Mouse (Mus musculus) heart, embryonic 11.5 days (tissue): ENCODE measurements around the gene Asap3. TPM values are rescaled to one million over a fixed set of nuclear protein-coding genes. Genes with fewer than 3 reads are reported as not detected.

Experiments
- ATAC-seq: fragments of 200-750 bp; cut with Nextera tagmentation; replicated peaks from 2 replicates; pipeline ENCODE4 v1.8.0; 2017; ENCODE audit warnings: moderate library complexity; ENCODE audit not compliant: insufficient number of reproducible peaks, low FRiP score, low TSS enrichment
- H3K27ac ChIP-seq: fragments of 300-500 bp; sonication (generic); 2 replicates; pipeline ENCODE4 v1.5.1; 2014; ENCODE audit warnings: mild to moderate bottlenecking, low read depth, low read length
- H3K27me3 ChIP-seq: fragments of 300-500 bp; sonication (generic); 2 replicates; pipeline ENCODE4 v1.6.1; 2014; ENCODE audit warnings: mild to moderate bottlenecking, low read length, mixed read lengths; ENCODE audit not compliant: control insufficient read depth, insufficient read depth
- H3K36me3 ChIP-seq: fragments of 300-500 bp; sonication (generic); 2 replicates; pipeline ENCODE4 v1.6.1; 2014; ENCODE audit warnings: mild to moderate bottlenecking, low read length, moderate library complexity, mixed read lengths; ENCODE audit not compliant: control insufficient read depth, insufficient read depth
- H3K4me1 ChIP-seq: fragments of 300-500 bp; sonication (generic); 2 replicates; pipeline ENCODE4 v1.6.1; 2014; ENCODE audit warnings: low read length; ENCODE audit not compliant: control insufficient read depth, insufficient read depth
- H3K4me2 ChIP-seq: fragments of 300-500 bp; sonication (generic); 2 replicates; pipeline ENCODE4 v1.6.1; 2014; ENCODE audit warnings: mild to moderate bottlenecking, moderate library complexity
- H3K4me3 ChIP-seq: fragments of 300-500 bp; sonication (generic); 2 replicates; pipeline ENCODE4 v1.5.1; 2014; ENCODE audit warnings: low read depth, low read length
- H3K9ac ChIP-seq: fragments of 300-500 bp; sonication (generic); 2 replicates; pipeline ENCODE4 v1.6.1; 2014; ENCODE audit warnings: mild to moderate bottlenecking, low read depth, low read length, moderate library complexity
- H3K9me3 ChIP-seq: fragments of 300-500 bp; sonication (generic); replicated peaks from 2 replicates; pipeline ENCODE4 v1.6.1; 2016; ENCODE audit warnings: low read length; ENCODE audit not compliant: control insufficient read depth
- WGBS: fragments of 180-500 bp; shearing (Covaris S2); extraction: QIAGEN DNeasy Blood & Tissue Kit; methylation state at CpG from one replicate; pipeline ENCODE4 v1.1.7; 2014; ENCODE audit not compliant: insufficient replicate concordance; 5-methylcytosine and 5-hydroxymethylcytosine counted together
- polyA plus RNA-seq: library from polyadenylated mRNA; unstranded; fragments of >200 nt; fragmentation: Nextera tagmentation; extraction: Ambion mirVana; gene quantifications from 2 replicates; pipeline ENCODE4 v1.2.1, GENCODE M21; 2014

Gene Asap3
- polyA plus RNA-seq, 1 experiment from 2014 or later, result 2.1 TPM

DNA sequence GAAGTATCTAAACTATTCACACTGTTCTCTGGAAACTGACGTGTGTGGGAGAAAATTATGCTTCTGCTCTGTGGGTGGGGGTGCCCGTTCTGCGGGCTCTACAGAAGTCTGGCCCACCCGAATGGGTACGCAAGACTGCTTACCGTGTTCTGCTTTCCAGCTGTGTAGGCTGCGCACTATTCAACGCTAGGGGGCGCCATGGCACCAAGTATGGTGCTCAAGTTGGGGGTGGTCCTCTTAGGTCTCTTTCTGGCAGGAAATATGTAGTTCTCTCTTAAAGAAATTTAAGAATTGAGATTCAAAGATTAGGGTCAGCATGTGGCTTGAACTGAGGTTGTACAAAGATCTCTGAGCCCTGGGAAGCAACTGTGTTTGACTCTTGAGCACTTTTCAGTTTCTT lies 3.7 kb upstream of the Asap3 start:
- Histone ChIP-seq H3K4me3 (no peak overlapping the region), H3K9me3 (no peaks in the 10 kb centered on the region), H3K36me3 (no peaks in the 10 kb centered on the region), H3K4me1 (peaks cover 6% of the 10 kb centered on the region; the same call in 1 of the 2 replicates), H3K4me2 (no peak overlapping the region), H3K27me3 (peaks cover 7% of the 10 kb centered on the region; the same call in 1 of the 2 replicates), H3K9ac (no peak overlapping the region), H3K27ac (no peak overlapping the region)
- no peak for ATAC-seq
- 8% methylated on average over 9 of the region's 9 CpGs for WGBS

DNA sequence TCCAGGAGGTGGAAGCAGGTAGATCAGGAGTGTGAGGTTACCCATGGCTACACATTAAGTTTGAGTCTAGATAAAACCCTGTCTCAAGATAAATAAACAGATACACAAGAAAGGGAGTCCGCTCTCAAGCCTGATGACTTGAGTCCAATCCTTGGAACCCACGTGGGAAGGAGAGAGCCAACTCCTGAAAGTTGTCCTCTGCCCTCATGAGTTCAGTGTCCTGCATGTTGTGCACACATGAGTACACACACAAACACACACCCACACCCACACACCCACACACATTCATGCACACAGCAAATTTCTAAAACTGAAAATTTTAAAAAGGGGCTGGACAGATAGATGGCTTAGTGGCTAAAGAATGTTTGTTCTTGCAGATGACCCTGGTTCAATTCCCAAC lies 1.4 kb upstream of the Asap3 start:
- Histone ChIP-seq H3K9ac (no peak overlapping the region), H3K27me3 (peaks cover 7% of the 10 kb centered on the region; the same call in 1 of the 2 replicates), H3K4me2 (no peak overlapping the region), H3K27ac (no peak overlapping the region), H3K9me3 (no peaks in the 10 kb centered on the region), H3K4me1 (peaks cover 9% of the 10 kb centered on the region; the same call in 1 of the 2 replicates), H3K4me3 (no peak overlapping the region), H3K36me3 (no peaks in the 10 kb centered on the region)
- 77% methylated on average over 2 of the region's 2 CpGs for WGBS
- ATAC-seq, result no peak

DNA sequence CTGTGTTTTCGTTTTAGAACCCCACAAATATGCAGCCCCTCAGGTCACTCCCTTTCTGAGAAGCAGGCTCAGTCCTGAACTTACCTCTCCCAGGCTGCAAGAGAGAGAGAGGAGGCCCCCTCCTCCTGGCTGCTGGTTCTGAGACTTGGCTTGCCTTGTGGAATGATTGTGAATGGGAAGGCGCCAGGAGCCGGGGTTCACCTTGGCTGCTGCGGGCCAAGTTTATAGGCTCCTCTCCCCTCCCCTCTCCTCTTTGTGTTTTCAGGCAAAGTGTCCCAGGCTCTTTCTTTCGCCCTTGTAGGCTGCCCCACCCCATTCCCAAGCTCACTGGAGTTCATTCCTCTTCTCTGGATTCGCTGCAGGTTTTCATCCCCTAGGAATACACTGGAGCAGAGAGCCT lies 778 bp downstream of the Asap3 start:
- H3K4me1 ChIP-seq, result peaks cover 9% of the 10 kb centered on the region; the same call in 1 of the 2 replicates
- H3K27ac ChIP-seq, result no peak overlapping the region
- ATAC-seq, result no peak
- H3K9me3 ChIP-seq, result no peaks in the 10 kb centered on the region
- peaks cover 4% of the 10 kb centered on the region; the same call in 1 of the 2 replicates for H3K27me3 ChIP-seq
- H3K4me3 ChIP-seq, result peak overlapping the region; percentile 62
- peak overlapping the region; percentile 77 for H3K9ac ChIP-seq
- WGBS, result 8% methylated on average over 6 of the region's 6 CpGs
- no peaks in the 10 kb centered on the region for H3K36me3 ChIP-seq
- peak overlapping the region; percentile 99 for H3K4me2 ChIP-seq

DNA sequence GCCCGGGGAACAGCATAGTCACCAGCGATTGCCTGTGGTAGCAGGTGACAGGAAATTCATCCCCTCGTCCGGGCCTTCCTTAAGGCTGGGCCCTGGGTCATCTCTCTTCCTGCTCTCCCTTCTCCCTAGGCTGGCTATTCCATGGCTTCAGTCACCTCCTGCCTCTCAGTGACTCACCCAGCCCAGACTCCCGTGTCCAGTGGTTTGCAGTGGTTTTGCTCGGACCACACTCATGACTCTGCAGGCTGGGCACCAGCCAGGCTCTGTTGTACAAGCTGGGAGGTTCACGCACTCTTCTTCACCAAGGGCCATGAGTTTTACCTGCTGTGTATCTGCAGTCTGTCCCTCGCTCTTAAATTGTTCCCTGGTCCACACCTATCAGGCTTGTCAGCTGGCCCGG lies 4.8 kb downstream of the Asap3 start:
- H3K4me2 ChIP-seq, result no peak overlapping the region

DNA sequence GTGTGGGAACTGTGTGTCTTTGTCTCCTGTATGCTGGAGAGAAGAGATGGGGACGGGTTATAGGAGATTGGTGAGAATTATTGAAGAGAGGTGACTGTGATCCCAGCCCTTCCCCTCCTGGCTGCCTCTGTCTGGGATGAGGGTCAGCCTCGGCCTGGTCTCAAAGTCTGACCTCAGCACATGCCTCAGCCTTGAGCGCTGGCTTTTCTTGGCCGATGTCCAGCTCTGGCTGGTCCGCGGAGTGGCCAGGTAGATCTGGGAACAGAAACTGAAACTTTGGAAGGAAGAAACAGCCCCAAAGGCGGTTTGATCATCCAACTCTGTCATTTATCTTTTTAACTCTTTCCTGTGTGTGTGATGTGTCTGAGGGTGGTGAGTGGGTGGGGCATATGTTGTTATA lies 7.5 kb downstream of the Asap3 start:
- H3K27ac ChIP-seq, result no peak overlapping the region
- no peak for ATAC-seq
- no peak overlapping the region for H3K4me2 ChIP-seq
- no peak overlapping the region for H3K9ac ChIP-seq
- no peaks in the 10 kb centered on the region for H3K36me3 ChIP-seq
- H3K27me3 ChIP-seq, result 0 out of 2 replicates have a peak, but pooled peaks cover 4% of the 10 kb centered on the region
- no peaks in the 10 kb centered on the region for H3K9me3 ChIP-seq
- no peak overlapping the region for H3K4me3 ChIP-seq
- H3K4me1 ChIP-seq, result peaks cover 13% of the 10 kb centered on the region
- WGBS, result 59% methylated on average over 7 of the region's 7 CpGs

More for the DNA sequence above, 4.8 kb downstream of the Asap3 start:
- ATAC-seq, result no peak
- 69% methylated on average over 9 of the region's 9 CpGs for WGBS
- H3K9me3 ChIP-seq, result no peaks in the 10 kb centered on the region
- H3K36me3 ChIP-seq, result no peaks in the 10 kb centered on the region
- no peak overlapping the region for H3K4me3 ChIP-seq
- no peak overlapping the region for H3K9ac ChIP-seq
- peaks cover 9% of the 10 kb centered on the region; the same call in 1 of the 2 replicates for H3K4me1 ChIP-seq
- H3K27ac ChIP-seq, result no peak overlapping the region
- H3K27me3 ChIP-seq, result no peaks in the 10 kb centered on the region

DNA sequence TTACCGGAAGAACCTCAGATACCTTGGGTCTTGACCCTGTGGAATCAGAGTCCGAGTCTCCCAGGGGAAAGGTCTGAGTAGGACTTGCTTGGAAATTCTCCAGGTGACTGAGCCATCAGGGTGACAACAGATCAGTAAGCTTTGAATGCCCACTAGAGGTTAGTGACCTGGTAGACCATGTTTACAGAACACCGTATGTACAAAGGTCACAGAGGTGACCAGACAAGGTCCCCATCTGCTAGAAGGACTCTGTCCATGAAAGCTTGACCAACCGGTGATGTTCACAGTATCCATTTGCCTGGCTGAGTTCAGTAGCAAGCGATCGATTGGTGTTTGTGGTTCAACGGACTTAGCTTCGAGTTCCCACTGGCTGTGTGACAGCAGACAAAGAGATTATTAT lies 8.7 kb downstream of the Asap3 start:
- Histone ChIP-seq H3K27ac (no peak overlapping the region), H3K9me3 (no peaks in the 10 kb centered on the region), H3K4me1 (peaks cover 17% of the 10 kb centered on the region), H3K27me3 (peaks cover 4% of the 10 kb centered on the region; the same call in 1 of the 2 replicates), H3K4me2 (no peak overlapping the region), H3K36me3 (no peaks in the 10 kb centered on the region), H3K4me3 (no peak overlapping the region), H3K9ac (no peak overlapping the region)
- 82% methylated on average over 8 of the region's 8 CpGs for WGBS
- ATAC-seq, result no peak

DNA sequence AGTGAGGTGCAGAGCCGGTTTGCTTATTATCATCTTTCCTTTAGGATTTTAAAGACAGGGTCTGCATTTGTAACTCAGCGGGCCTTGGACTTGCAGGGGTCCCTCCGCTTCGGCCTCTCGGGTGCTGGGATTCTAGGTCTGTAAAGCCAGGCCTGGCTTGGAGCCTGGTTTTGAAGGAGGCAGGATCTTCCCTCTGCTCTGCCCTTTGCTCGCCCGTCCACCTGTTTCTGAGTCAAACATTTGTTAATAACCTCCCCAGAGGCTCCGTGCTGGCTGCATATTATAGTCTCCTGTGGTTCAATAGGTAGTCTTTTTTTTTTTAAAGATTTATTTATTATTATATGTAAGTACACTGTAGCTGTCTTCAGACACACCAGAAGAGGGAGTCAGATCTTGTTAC lies 9.4 kb downstream of the Asap3 start:
- Histone ChIP-seq H3K9ac (no peak overlapping the region), H3K27me3 (peaks cover 7% of the 10 kb centered on the region), H3K27ac (no peak overlapping the region), H3K4me3 (no peak overlapping the region), H3K9me3 (no peaks in the 10 kb centered on the region), H3K36me3 (no peaks in the 10 kb centered on the region), H3K4me2 (no peak overlapping the region), H3K4me1 (peaks cover 21% of the 10 kb centered on the region)
- no peak for ATAC-seq
- WGBS, result 87% methylated on average over 8 of the region's 8 CpGs

DNA sequence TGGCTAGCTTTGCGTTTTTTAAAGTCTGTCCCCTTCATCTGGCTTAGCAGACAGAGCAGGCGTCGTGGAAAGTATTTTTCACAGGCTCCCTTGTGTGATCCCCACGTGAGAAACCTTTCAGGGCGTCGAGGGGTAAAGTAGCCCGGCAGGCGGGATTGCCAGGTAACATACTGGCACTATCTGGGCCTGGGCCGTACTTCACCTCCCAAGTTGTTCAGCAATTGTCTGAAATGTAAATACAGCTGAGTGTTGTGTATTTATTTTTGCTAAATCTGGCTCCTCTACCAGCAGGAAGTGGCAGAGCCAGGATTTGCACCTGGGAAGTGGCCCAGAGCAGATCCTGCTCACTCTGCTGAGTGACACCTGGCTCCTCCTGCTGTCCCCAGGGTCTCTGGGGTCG lies 10.9 kb downstream of the Asap3 start:
- Histone ChIP-seq H3K36me3 (no peaks in the 10 kb centered on the region), H3K4me3 (no peak overlapping the region), H3K9me3 (no peaks in the 10 kb centered on the region), H3K9ac (no peak overlapping the region), H3K4me1 (peaks cover 21% of the 10 kb centered on the region), H3K27me3 (peaks cover 7% of the 10 kb centered on the region), H3K4me2 (no peak overlapping the region), H3K27ac (no peak overlapping the region)
- WGBS, result 54% methylated on average over 10 of the region's 10 CpGs
- ATAC-seq, result no peak

DNA sequence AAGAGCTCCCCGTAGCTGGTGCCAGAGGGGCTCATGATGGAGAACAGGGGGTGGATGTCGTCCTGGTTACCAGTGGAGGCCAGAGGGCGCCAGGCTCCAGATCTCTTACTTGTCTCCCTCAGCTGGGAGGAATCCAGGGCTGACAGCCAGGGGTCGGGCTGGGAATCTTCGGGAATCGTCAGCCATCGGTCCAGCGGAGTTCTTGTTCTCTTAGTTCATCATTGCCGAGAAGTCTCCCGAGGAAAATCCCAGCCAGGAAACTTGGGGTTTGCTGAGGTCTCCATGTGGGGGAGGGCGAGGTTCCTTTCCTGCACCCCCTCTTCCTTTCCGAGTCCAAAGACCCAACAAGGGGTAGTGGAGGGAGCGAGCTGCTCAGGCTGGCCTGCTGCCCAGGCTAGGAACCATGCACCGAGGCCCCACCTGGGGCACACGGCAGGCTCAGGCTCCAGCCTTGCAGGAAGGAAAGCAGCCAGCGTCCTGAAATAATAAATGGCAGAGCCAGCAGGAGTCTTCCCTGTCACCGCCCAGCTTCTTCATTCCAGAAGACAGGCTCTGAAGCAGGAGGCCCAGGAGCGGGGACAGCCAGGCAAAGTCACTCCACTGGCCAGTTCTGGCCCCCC lies 12.5 kb downstream of the Asap3 start:
- WGBS, result 8% methylated on average over 18 of the region's 18 CpGs
- Histone ChIP-seq H3K27ac (no peak overlapping the region), H3K4me1 (peaks cover 18% of the 10 kb centered on the region), H3K9me3 (no peaks in the 10 kb centered on the region), H3K4me3 (peak overlapping the region; percentile 8), H3K9ac (peak overlapping the region; percentile 4; the same call in 1 of the 2 replicates), H3K4me2 (peak overlapping the region; percentile 44), H3K27me3 (peaks cover 7% of the 10 kb centered on the region), H3K36me3 (no peaks in the 10 kb centered on the region)
- no peak for ATAC-seq
